24 mouse cellular contexts compared by ENCODE assay signal in the genomic region with DNA sequence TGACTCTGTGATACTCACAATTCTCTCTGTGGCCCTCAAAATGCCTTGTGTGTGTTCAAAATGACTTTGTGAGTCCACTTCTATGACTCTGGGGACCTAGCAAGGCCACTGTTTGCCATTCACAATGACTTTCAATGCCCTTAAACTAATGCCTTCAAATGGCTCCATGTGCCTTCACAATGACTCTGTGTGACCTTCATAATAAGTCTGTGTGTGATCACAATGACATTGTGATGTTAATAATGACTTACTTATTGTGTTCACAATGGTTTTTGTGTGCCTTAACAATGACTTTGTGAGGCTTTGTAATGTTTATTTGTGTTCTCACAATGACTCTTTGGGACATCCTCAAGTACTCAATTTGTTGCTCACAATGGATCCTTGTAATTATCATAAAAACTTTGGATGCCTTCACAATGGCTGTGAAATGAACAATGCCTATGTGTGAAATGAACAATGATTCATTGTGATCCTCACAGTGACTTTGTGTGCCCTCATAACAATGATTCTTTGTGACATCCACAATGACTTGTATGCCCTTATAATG.
"Had no signal": no experiment of that assay in that cellular context is flagged by ENCODE, and none has a peak within 500 bp of the region (broad histone marks: within the 10 kb centered on the region; RNA-seq: fewer than 3 reads in every experiment).

No protein-coding gene starts in this region.

- DNase-seq: liver, postnatal 0 days; lung, adult 2 months; lung, postnatal 14 days; lung, postnatal 36 days; retina, postnatal 1 day; right cerebral cortex, adult 18-20 months; right cerebral cortex, postnatal 25 days; right cerebral cortex, postnatal 4 days; spleen, adult 18-20 months; thymus, adult 2 months; thymus, postnatal 25 days; thymus, postnatal 4 days had no signal

- ATAC-seq: liver, postnatal 0 days; lung, postnatal 0 days; midbrain, embryonic 13.5 days; midbrain, embryonic 15.5 days had no signal

- H3K4me3 ChIP-seq: liver, embryonic 15.5 days; lung, embryonic 15.5 days; megakaryocyte, embryonic 14.5 days; midbrain, embryonic 13.5 days; midbrain, embryonic 15.5 days; myocyte; neural tube, embryonic 13.5 days; neural tube, embryonic 15.5 days; stomach, embryonic 15.5 days had no signal

- H3K9ac ChIP-seq: liver, embryonic 15.5 days; liver, postnatal 0 days; lung, embryonic 15.5 days; midbrain, embryonic 13.5 days; midbrain, embryonic 15.5 days; neural tube, embryonic 13.5 days; neural tube, embryonic 15.5 days; stomach, embryonic 15.5 days had no signal

- H3K27me3 ChIP-seq: liver, embryonic 15.5 days; lung, embryonic 15.5 days; megakaryocyte, embryonic 14.5 days; midbrain, embryonic 13.5 days; midbrain, embryonic 15.5 days; neural tube, embryonic 13.5 days; neural tube, embryonic 15.5 days; stomach, embryonic 15.5 days had no signal

- H3K36me3 ChIP-seq: liver, embryonic 15.5 days; lung, embryonic 15.5 days; midbrain, embryonic 13.5 days; midbrain, embryonic 15.5 days; neural tube, embryonic 13.5 days; neural tube, embryonic 15.5 days; stomach, embryonic 15.5 days had no signal

- H3K27ac ChIP-seq: liver, embryonic 15.5 days; lung, embryonic 15.5 days; macrophage; midbrain, embryonic 13.5 days; midbrain, embryonic 15.5 days; neural tube, embryonic 13.5 days; neural tube, embryonic 15.5 days; stomach, embryonic 15.5 days; stomach, postnatal 0 days had no signal

- H3K9me3 ChIP-seq: liver, embryonic 15.5 days; midbrain, embryonic 15.5 days; neural tube, embryonic 13.5 days; stomach, embryonic 15.5 days had no signal

- H3K4me1 ChIP-seq: liver, embryonic 15.5 days; lung, embryonic 15.5 days; megakaryocyte, embryonic 14.5 days; midbrain, embryonic 13.5 days; midbrain, embryonic 15.5 days; neural tube, embryonic 13.5 days; neural tube, embryonic 15.5 days; stomach, embryonic 15.5 days had no signal
